Mouse (Mus musculus) forebrain, embryonic 15.5 days (tissue): Measurements from ENCODE around the gene Focad. TPM values are rescaled to one million over a fixed set of nuclear protein-coding genes. Genes with fewer than 3 reads are reported as not detected.

Experiments
- ATAC-seq: fragments of 200-750 bp; cut with Nextera tagmentation; replicated peaks from 2 replicates; pipeline ENCODE4 v1.8.0; 2017; ENCODE audit warnings: mild to moderate bottlenecking, moderate TSS enrichment, moderate library complexity
- H3K27ac ChIP-seq: fragments of 300-500 bp; sonication (generic); replicated peaks from 2 replicates; pipeline ENCODE4 v1.5.1; 2015; ENCODE audit warnings: mild to moderate bottlenecking, inconsistent platforms
- H3K27me3 ChIP-seq: fragments of 300-500 bp; sonication (generic); 2 replicates; pipeline ENCODE4 v1.6.1; 2015; ENCODE audit warnings: inconsistent platforms
- H3K36me3 ChIP-seq: fragments of 300-500 bp; sonication (generic); 2 replicates; pipeline ENCODE4 v1.6.1; 2015; ENCODE audit warnings: mild to moderate bottlenecking, inconsistent platforms
- H3K4me1 ChIP-seq: fragments of 300-500 bp; sonication (generic); 2 replicates; pipeline ENCODE4 v1.6.1; 2015; ENCODE audit warnings: inconsistent platforms
- H3K4me2 ChIP-seq: fragments of 300-500 bp; sonication (generic); replicated peaks from 2 replicates; pipeline ENCODE4 v1.6.1; 2015; ENCODE audit warnings: mild to moderate bottlenecking, inconsistent platforms
- H3K4me3 ChIP-seq: fragments of 300-500 bp; sonication (generic); 2 replicates; pipeline ENCODE4 v1.5.1; 2015; ENCODE audit warnings: mild to moderate bottlenecking, inconsistent platforms
- H3K9ac ChIP-seq: fragments of 300-500 bp; sonication (generic); replicated peaks from 2 replicates; pipeline ENCODE4 v1.6.1; 2015; ENCODE audit warnings: mild to moderate bottlenecking, inconsistent platforms
- H3K9me3 ChIP-seq: fragments of 300-500 bp; sonication (generic); 2 replicates; pipeline ENCODE4 v1.6.1; 2016; ENCODE audit warnings: inconsistent platforms
- WGBS: fragments of 180-500 bp; shearing (Covaris S2); methylation state at CpG from one replicate; pipeline ENCODE4 v1.1.7; 2015; ENCODE audit warnings: mixed read lengths; 5-methylcytosine and 5-hydroxymethylcytosine counted together
- microRNA counts: library from miRNA; unstranded; fragments of <30 nt; microRNA quantifications from one replicate; lab custom pipeline; 2016
- microRNA-seq: library from miRNA; unstranded; fragments of <30 nt; microRNA quantifications from one replicate; pipeline ENCODE4, GENCODE M21; 2016
- polyA plus RNA-seq: library from polyadenylated mRNA; unstranded; fragments of >200 nt; fragmentation: Nextera tagmentation; extraction: Ambion mirVana; gene quantifications from 2 replicates; pipeline ENCODE4 v1.2.1, GENCODE M21; 2015

Gene Focad
- polyA plus RNA-seq, 1 experiment from 2014 or later, result 18.2 TPM

DNA sequence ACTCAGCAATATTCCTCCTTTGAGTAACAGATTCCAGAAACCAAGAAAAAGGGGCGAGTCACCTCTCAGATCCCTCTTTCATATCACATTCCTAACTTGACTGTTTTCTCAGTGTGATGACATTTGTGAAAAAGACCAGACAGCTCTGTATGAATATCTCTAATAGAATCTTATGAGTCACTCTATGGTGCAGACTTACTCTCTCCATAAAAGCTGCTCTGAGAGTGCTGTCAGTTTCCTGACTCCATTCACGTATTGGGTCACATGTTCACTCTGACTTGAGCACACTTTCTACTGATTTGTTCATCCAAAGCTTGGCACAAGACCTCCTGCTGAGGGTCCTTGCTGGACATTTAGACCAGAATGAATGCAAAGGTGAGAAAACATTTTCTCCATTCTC, 354.5 kb downstream of the Focad start:
- no peak overlapping the region for H3K4me3 ChIP-seq
- H3K9me3 ChIP-seq, result no peaks in the 10 kb centered on the region
- no peaks in the 10 kb centered on the region for H3K27me3 ChIP-seq
- H3K4me2 ChIP-seq, result no peak overlapping the region
- no peak overlapping the region for H3K9ac ChIP-seq
- no peaks in the 10 kb centered on the region for H3K36me3 ChIP-seq
- no peak overlapping the region for H3K27ac ChIP-seq
- WGBS, result 83% methylated on average over 2 of the region's 2 CpGs
- no peak for ATAC-seq
- no peaks in the 10 kb centered on the region for H3K4me1 ChIP-seq

DNA sequence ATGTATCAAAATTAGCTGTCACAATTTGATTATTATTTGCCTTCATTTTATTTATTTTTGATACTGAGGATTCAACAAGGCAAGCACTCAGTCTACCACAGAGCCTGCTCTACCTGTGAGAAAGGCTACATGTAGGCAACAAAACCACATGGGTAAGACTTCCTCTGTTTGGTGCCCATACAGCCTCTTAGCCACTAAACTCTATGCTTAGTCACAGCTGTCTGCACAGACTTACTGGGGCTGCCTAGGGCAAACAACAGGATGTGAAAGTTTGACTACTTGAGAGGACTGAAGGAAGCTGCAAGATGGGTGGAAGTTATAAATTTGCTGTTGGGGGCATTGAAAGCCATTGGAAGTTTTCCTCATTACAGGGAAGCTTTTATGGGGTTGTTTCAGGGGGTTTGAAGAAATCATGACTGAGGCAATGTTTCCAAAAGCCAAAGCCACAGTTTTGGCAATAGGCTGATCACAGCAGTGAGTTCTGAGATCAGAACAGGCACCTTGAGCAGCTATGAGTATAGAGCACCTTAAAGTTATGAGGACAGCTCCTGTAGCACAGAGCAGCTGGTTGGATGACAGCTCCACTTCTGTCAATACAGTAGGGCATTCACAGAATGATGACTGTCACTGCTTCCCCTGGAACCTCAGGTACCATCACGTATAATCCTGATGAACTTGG, 355.8 kb downstream of the Focad start:
- no peaks in the 10 kb centered on the region for H3K9me3 ChIP-seq
- H3K27me3 ChIP-seq, result no peaks in the 10 kb centered on the region
- H3K4me2 ChIP-seq, result no peak overlapping the region
- H3K9ac ChIP-seq, result no peak overlapping the region
- ATAC-seq, result no peak
- no peak overlapping the region for H3K4me3 ChIP-seq
- H3K4me1 ChIP-seq, result no peaks in the 10 kb centered on the region
- no peak overlapping the region for H3K27ac ChIP-seq
- no peaks in the 10 kb centered on the region for H3K36me3 ChIP-seq
- 88% methylated on average over 1 of the region's 1 CpGs for WGBS

DNA sequence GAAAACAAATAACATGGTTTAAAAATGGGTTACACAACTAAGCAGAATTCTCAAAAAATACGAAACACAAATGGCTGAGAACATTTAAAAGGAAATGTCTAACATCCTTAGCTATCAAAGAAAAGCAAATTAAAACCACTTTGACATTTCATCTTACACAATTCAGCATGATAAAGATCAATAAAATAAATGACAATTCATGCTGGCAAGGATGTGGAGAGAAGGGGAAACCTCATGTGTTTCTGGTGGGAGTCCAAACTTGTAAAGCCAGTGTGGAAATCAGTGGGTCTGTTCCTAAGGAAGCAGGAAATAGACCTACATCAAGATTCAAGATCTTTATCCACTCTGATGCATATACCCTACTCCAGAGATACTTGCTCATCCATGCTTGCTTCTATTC, 363.7 kb downstream of the Focad start:
- no peak overlapping the region for H3K4me2 ChIP-seq
- H3K9ac ChIP-seq, result no peak overlapping the region
- 89% methylated on average over 1 of the region's 1 CpGs for WGBS
- no peak overlapping the region for H3K27ac ChIP-seq
- no peaks in the 10 kb centered on the region for H3K27me3 ChIP-seq
- no peaks in the 10 kb centered on the region for H3K4me1 ChIP-seq
- no peak overlapping the region for H3K4me3 ChIP-seq
- no peak for ATAC-seq
- no peaks in the 10 kb centered on the region for H3K36me3 ChIP-seq
- H3K9me3 ChIP-seq, result no peaks in the 10 kb centered on the region

DNA sequence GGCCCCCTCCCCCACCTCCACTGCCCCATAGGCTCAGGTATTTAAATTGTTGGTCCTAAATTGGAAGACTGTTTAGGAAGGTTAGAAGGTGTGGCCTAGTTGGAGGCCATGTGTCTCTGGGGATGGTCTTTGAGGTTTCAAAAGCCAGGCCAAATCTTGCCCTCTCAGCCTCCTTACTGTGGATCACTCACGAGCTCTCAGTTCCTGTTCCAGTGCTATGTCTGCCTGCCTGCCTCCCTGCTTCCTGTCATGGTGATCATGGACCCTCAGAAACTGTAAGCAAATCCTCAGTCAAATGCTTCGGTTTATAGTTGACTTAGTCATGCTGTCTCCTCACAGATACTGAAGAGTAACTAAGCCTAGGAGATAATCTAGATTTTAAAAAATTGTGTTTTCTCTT, 364.2 kb downstream of the Focad start:
- Histone ChIP-seq H3K27ac (no peak overlapping the region), H3K4me3 (no peak overlapping the region), H3K9ac (no peak overlapping the region), H3K27me3 (no peaks in the 10 kb centered on the region), H3K9me3 (no peaks in the 10 kb centered on the region), H3K4me2 (no peak overlapping the region), H3K36me3 (no peaks in the 10 kb centered on the region), H3K4me1 (no peaks in the 10 kb centered on the region)
- WGBS, result 82% methylated on average over 2 of the region's 2 CpGs
- no peak for ATAC-seq

MicroRNAs within 50 kb of the gene (microRNA counts, 519-probe panel; counts per million panel counts)
- microRNA mmu-miR-491 (lab: Ali Mortazavi, UCI), result 1,809 counts per million, percentile 15 among the panel's probes with 10 or more counts

Small RNA genes within 50 kb of the gene (microRNA-seq; reads per million reads assigned to microRNA genes)
- not detected for gene Mir491

Other genes starting within 250 kb of the Focad start
- gene Mllt3, start 61.3 kb upstream of the Focad start, polyA plus RNA-seq, result 151 and 163 TPM in 2 replicates